Mouse (Mus musculus): ENCODE measurements around the gene Trappc6a.

Trappc6a gene

GRCm38 (mm10) chr7:19525105-19525481 lies 16.9 kb downstream of the Trappc6a start:
- no peak for DNase-seq

GRCm38 (mm10) chr7:19531077-19531476 lies 22.9 kb downstream of the Trappc6a start:
- no peak for DNase-seq

DNA sequence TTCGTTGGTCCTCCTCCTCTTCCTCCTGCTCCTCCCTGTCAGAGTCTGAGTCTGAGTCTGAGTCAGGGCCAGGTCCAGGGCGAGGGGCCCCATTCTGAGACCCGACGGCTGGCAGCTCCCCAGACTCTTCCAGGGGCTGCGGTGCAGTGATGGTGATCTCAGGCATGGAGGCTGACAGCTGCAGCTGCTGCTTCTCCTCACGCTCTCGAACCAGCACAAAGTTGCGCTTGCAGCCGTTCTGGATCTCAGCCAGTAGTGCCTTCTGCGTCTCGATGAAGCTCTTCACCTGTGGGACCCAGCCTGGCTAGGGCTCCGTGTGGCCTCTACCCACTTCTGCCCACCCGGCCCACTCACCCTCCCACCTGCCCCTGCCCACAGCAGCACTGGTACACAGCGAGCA lies 24.0 kb downstream of the Trappc6a start:
- DNase-seq = no peak

- no peak for DNase-seq
These were observed 26.5 kb downstream of the Trappc6a start for GRCm38 (mm10) chr7:19534676-19535075.

GRCm38 (mm10) chr7:19540771-19541566 lies 32.8 kb downstream of the Trappc6a start:
- peak; percentile 67 for DNase-seq

- no peak for DNase-seq
These were observed 33.5 kb downstream of the Trappc6a start for GRCm38 (mm10) chr7:19541681-19542154.

- DNase-seq = peak; percentile 78
These were observed 34.0 kb downstream of the Trappc6a start for GRCm38 (mm10) chr7:19542155-19542691.

DNA sequence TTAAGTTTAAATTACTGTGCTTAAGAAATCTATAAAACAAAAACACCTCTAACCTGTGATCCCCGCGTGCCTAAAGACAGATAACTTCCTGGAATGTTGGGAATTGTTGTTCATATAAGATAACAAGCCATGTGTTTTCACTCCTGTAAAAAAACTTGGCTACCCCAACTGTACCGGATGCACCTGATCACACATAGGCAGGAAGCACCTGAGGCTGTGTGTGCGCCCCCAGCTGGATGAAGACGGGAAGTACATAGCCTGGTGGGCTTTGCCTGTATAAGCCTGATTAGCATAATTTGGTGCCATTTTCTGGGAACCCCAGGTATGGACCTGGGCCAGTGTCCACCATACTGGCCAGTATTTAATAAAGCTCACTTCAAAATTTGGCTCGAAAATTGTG lies 35.4 kb downstream of the Trappc6a start:
- DNase-seq = no peak

DNA sequence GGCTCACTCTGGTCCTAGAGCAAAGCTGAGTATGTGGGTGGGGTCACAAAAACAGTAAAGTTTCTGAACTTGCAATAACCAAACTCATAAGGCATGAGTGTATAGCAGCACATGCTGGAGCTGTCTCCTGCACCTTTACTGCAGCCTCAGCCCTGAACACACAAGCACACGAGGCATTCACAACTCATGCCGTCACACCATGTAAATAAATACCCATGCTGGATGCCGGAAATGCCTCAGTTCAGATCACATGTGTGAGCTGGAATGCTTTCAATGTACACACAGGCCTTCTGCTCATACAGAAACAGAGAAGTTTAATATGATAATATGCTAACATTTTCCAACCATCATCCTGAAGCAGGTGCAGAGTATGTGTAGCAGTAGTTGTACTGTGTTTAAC lies 37.8 kb downstream of the Trappc6a start:
- DNase-seq = no peak

DNA sequence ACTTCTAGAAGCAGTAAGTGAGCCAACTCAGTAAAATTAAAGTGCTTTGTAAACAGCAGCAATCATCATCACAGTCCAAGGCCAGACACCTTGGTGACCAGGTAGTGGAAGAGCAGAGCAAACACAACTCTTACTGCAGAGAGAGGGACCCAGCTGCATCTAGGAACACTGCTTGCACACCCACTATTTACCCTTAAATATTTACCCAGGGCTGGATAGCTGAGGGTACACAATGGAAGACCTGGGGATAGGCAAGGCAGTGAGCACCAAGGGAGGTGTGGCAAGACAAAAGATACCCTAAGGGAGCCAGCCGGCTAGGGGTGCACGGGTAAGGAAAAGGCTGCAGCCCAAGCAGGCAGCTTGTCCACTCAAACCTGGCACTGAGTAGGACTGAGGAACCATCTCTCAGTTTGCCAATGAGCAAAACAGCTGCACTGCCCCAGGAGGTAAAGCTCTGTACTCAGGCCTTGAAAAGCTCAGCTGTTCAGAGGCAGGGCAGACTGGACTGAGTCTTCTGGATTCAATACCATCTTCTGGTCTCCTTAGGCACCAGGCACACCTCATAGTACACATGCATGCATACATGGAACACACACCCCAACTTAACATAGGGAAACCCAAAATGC lies 39.3 kb downstream of the Trappc6a start:
- DNase-seq = no peak

DNA sequence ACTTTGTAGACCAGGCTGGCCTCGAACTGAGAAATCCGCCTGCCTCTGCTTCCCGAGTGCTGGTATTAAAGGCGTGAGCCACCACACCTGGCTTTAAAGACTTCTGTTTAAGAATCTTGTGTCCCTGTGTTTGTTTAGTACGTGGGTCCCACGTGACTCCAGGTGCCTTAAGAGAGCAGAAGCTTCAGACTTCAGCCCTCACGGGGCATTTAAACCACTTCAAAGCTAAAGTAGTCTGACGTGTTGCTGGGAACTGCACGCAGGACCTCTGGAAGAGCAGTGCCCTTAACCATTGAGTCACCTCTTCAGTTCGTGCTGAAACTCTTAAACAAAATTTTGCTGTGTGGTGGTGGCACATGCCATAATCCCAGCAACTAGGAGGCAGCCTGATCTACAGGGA lies 41.2 kb downstream of the Trappc6a start:
- no peak for DNase-seq

DNA sequence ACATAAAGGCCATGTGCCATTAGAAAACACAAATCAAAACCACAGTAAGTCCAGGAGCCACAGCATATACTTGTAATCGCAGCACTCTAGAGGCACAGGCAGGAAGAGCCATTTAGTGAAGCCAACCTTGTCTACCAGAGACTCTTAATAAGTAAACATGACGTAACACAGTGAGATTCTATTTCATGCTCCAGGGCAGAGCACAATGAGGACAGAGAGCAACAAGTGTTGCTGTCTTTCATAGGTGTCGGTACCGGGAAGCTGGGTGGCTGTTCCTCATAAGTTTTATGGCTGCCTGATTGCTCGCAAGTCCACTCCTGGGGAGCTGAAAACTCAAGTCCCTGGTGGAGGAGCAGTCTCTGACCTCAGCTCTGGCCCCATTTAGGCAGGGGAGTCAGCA lies 43.4 kb downstream of the Trappc6a start:
- DNase-seq = no peak

- DNase-seq = no peak
These were observed 44.2 kb downstream of the Trappc6a start for GRCm38 (mm10) chr7:19552443-19552842.

DNA sequence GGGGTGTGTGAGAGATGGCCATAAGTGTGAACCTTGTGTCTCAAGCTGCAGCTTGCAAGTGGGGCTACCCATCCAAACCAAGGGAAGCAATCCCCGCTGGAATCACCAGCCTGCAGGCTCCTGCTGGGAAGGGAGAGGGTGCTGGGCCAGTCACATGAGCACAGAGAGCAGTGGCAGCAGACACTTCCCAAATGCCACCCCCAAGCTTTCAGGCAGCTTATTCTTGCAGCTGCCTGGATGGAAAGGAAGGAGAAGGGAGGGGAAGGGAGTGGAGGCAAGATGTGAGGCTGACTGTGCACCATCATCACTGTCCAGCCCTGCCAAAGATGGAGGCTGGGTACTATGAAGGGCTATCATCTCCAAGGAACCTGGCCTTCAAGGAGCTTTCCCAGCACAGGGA lies 46.0 kb downstream of the Trappc6a start:
- no peak for DNase-seq

DNA sequence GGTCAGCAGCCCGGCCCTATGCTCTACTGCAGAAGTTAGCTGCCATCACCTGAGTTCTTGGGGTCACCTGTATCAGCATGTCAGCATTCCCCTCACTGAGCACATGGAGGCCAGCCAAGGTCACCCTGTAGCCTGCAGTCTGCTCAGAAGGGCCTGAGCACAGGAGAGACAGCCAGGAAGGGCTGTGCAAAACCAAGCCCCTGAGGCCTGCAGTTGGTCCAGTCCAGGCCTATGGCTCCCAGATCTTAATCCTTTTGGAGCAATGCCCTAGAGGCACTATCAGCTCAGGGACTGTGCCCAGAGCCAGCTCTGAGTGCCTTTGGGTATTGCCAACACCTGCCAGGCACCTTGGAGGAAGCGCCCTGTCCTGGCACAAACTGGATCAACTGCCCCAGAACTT lies 48.9 kb downstream of the Trappc6a start:
- no peak for DNase-seq

DNA sequence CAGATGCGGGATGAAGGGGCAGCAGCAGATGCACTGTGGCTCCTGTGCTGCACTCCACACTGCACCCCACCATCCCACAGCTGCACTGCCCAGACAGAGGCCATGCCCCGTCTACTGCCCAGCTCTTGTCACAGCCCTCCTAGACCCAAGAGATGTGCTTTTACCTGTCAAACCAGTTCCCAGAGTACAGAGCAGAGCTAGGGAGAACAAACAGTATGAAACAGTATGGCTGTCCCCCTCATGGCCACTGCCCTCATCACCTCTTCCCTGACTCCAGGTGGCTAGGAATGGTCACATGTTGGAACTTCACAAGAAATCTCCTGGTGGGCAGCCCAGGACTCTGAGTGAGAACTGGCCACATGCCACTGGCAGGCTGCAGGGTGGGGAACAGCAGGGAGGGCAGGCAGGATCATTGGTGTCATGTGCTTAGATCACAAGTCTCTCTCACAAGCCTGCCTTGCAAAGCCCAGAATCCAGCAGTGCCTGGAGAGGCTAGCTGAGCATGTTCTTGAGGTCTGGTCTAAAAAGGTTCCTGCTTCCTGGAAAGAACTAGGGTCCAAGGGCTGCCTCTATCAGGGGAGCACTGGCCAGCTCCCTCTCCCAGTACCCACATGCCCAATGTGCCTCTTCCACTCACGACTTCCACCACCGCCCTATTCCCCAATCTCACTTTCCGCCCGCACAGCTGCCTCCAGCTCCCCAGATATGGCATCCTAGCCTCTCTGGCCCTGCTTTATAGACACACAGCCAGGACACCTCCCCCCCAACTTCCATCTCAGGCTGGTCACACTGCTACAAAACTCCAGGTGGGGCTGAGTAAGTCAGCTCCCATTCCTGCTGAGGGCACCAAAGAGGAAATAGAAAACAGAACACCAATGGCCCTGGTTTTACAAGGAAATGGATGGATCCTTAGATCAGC lies 50.0 kb downstream of the Trappc6a start:
- DNase-seq = no peak

DNA sequence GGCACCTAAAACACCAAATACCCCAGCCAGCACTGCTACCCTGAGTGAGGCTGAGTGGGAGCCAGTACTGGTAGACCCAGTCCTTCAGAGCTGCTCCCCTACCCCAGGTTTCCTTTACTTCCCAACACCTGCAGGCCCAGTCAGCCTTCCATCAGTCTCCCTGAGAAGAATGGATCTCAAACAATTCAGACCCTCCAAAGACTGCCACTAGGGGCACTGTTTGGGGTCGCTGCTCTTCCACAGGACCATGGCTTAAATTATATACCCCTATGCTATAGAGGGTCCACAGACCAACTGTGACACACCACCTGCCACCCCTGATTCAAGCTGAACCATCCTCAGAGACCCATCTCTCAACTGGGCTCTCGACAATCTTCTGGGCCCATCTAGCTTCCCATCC lies 50.8 kb downstream of the Trappc6a start:
- DNase-seq = no peak

DNA sequence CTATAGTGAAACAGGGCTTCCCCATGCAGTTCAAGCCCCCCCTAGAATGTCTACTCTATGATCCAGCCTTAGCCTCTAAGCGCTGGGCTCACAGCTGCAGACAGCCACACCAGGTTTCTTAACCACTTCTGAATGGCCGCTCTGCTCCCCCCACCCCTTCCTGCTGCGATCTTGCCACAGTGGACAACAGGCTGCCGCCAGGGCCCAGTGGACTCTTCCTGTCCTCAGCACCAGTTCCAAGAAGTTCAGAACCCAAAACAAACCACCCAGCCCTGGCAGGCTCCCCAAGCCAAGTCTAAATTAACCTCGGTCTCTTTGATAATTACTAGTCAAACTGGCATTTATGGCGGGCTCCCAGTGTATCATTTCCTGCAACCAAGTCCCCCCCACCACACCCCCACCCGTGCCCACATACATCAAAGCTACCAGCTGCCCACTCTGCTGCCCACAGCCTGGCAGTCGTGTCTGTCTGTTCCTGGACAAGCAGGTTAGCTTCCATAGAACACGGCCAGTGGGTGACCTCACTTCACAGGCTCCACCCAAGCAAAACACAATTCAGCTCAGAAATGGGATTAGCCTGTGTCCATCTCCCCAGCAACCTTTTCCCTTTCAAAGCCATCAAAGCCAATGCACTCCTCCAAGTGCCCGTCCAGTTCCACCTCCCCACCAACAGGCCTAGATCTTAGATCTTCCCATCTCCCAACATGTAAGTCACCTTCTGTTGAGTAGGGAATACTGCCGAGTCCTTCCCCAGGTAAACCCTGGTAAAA lies 52.5 kb downstream of the Trappc6a start:
- no peak for DNase-seq

DNA sequence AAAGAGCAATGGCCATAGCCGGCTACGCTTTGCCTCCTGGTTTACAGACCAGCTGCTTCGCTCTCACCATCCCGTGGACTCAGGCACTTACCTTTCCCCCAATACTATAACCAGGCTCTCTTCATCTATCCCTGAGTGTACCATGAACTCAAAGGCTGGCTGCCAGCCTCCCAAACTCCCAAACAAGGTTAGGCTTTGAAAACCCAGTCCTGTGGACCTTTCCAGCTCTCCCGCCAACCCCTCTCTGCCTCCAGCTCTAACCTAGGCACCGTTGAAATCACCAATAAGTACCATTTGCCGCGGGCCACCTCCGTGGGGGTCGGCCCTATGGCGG lies 53.2 kb downstream of the Trappc6a start:
- DNase-seq = no peak

- peak; percentile 90 for DNase-seq
These were observed 53.8 kb downstream of the Trappc6a start for GRCm38 (mm10) chr7:19561765-19562642.

- peak; percentile 59 for DNase-seq
These were observed 54.6 kb downstream of the Trappc6a start, which contains the start of gene Ppp1r37 for GRCm38 (mm10) chr7:19562643-19563410. Gene Ppp1r37, minus strand, starts transcription at chr7:19563076.

Measured in cerebellum, adult 9-10 months (tissue).